Mouse (Mus musculus) E14TG2a.4 (cell line): Measurements from ENCODE around the gene Leo1.
"Not testable (repeated sequence)": the region's sequence is repeated elsewhere in the genome, so short reads cannot be mapped to it uniquely, and the experiment has no call there.

Experiments
- H3K27me3 ChIP-seq: 2 replicates; pipeline ENCODE4 v1.6.1; 2014; ENCODE audit warnings: low read length, control low read depth; ENCODE audit not compliant: insufficient read depth
- H3K36me3 ChIP-seq: 2 replicates; pipeline ENCODE4 v1.6.1; 2014; ENCODE audit warnings: low read length, control low read depth; ENCODE audit not compliant: insufficient read depth
- H3K4me1 ChIP-seq: replicated peaks from 2 replicates; pipeline ENCODE4 v1.6.1; 2014; ENCODE audit warnings: low read depth, low read length, control low read depth
- H3K4me3 ChIP-seq: replicated peaks from 2 replicates; pipeline ENCODE4 v1.5.1; 2014; ENCODE audit warnings: mild to moderate bottlenecking, low read length
- H3K9me3 ChIP-seq: 2 replicates; pipeline ENCODE4 v1.6.1; 2014; ENCODE audit warnings: low read length, control low read depth
- CTCF ChIP-seq: conservative IDR thresholded peaks from 2 replicates; pipeline ENCODE4 v1.5.1; 2014; ENCODE audit warnings: low read length
- NANOG ChIP-seq: IDR thresholded peaks from 2 replicates; pipeline ENCODE4 v1.6.1; 2014; ENCODE audit warnings: borderline replicate concordance, low read length, mixed read lengths
- POU5F1 ChIP-seq: IDR thresholded peaks from 2 replicates; pipeline ENCODE4 v1.6.1; 2014; ENCODE audit warnings: low read length, borderline replicate concordance

The Leo1 gene

GRCm38 (mm10) chr9:75444981-75445380 is 3.7 kb downstream of the Leo1 start:
- TF ChIP-seq POU5F1 (no peak), NANOG (no peak), CTCF (no peak)
- Histone ChIP-seq H3K9me3 (no peaks in the 10 kb centered on the region), H3K36me3 (peaks cover 58% of the 10 kb centered on the region), H3K27me3 (no peaks in the 10 kb centered on the region), H3K4me3 (no peak overlapping the region), H3K4me1 (peaks cover 41% of the 10 kb centered on the region)

- H3K9me3 ChIP-seq, H3K27me3 ChIP-seq, H3K4me3 ChIP-seq: not testable (repeated sequence)
- peak; percentile 9; the same call in 1 of the 2 replicates for TF ChIP-seq CTCF
- H3K36me3 ChIP-seq = peaks cover 69% of the 10 kb centered on the region
- H3K4me1 ChIP-seq = peaks cover 36% of the 10 kb centered on the region
Measured at GRCm38 (mm10) chr9:75446574-75446973, 5.2 kb downstream of the Leo1 start.

GRCm38 (mm10) chr9:75448021-75448420 is 6.7 kb downstream of the Leo1 start:
- peaks cover 84% of the 10 kb centered on the region for H3K36me3 ChIP-seq
- H3K27me3 ChIP-seq = no peaks in the 10 kb centered on the region
- no peak overlapping the region for H3K4me3 ChIP-seq
- H3K4me1 ChIP-seq = peaks cover 24% of the 10 kb centered on the region
- no peaks in the 10 kb centered on the region for H3K9me3 ChIP-seq
- no peak for TF ChIP-seq POU5F1
- TF ChIP-seq NANOG = no peak
- no peak for TF ChIP-seq CTCF

GRCm38 (mm10) chr9:75453994-75454393 is 12.7 kb downstream of the Leo1 start:
- Histone ChIP-seq H3K9me3 (no peaks in the 10 kb centered on the region), H3K4me1 (peaks cover 31% of the 10 kb centered on the region), H3K27me3 (no peaks in the 10 kb centered on the region), H3K4me3 (no peak overlapping the region), H3K36me3 (peaks cover 96% of the 10 kb centered on the region)
- no peak for TF ChIP-seq CTCF
- no peak for TF ChIP-seq POU5F1
- no peak for TF ChIP-seq NANOG

- Histone ChIP-seq H3K27me3 (no peaks in the 10 kb centered on the region), H3K4me3 (no peak overlapping the region), H3K9me3 (no peaks in the 10 kb centered on the region), H3K36me3 (peaks cover 98% of the 10 kb centered on the region), H3K4me1 (peaks cover 31% of the 10 kb centered on the region)
- TF ChIP-seq NANOG = no peak
- no peak for TF ChIP-seq POU5F1
- TF ChIP-seq CTCF = no peak
Measured at GRCm38 (mm10) chr9:75455684-75456083, 14.4 kb downstream of the Leo1 start.

GRCm38 (mm10) chr9:75463050-75463660 is 21.8 kb downstream of the Leo1 start:
- TF ChIP-seq CTCF = no peak
- 0 out of 2 replicates have a peak, but pooled peaks have one; percentile 14 for TF ChIP-seq NANOG
- peak; percentile 83; the same call in 1 of the 2 replicates for TF ChIP-seq POU5F1
- peaks cover 82% of the 10 kb centered on the region for H3K36me3 ChIP-seq
- no peaks in the 10 kb centered on the region for H3K9me3 ChIP-seq
- no peaks in the 10 kb centered on the region for H3K27me3 ChIP-seq
- peaks cover 61% of the 10 kb centered on the region for H3K4me1 ChIP-seq
- peak overlapping the region; percentile 43 for H3K4me3 ChIP-seq

GRCm38 (mm10) chr9:75465856-75466255 is 24.5 kb downstream of the Leo1 start:
- peaks cover 63% of the 10 kb centered on the region for H3K36me3 ChIP-seq
- no peak overlapping the region for H3K4me3 ChIP-seq
- no peaks in the 10 kb centered on the region for H3K9me3 ChIP-seq
- H3K4me1 ChIP-seq = peaks cover 64% of the 10 kb centered on the region
- TF ChIP-seq NANOG (no peak), CTCF (no peak), POU5F1 (no peak)
- H3K27me3 ChIP-seq = no peaks in the 10 kb centered on the region

GRCm38 (mm10) chr9:75466641-75467040 is 25.3 kb downstream of the Leo1 start:
- H3K27me3 ChIP-seq = no peaks in the 10 kb centered on the region
- no peak overlapping the region for H3K4me3 ChIP-seq
- H3K36me3 ChIP-seq = peaks cover 63% of the 10 kb centered on the region
- H3K4me1 ChIP-seq = peaks cover 59% of the 10 kb centered on the region
- no peaks in the 10 kb centered on the region for H3K9me3 ChIP-seq
- peak; percentile 41 for TF ChIP-seq CTCF
- TF ChIP-seq POU5F1 = no peak

- Histone ChIP-seq H3K36me3 (peaks cover 63% of the 10 kb centered on the region), H3K27me3 (no peaks in the 10 kb centered on the region), H3K4me1 (peaks cover 50% of the 10 kb centered on the region), H3K4me3 (no peak overlapping the region), H3K9me3 (no peaks in the 10 kb centered on the region)
- no peak for TF ChIP-seq NANOG
- peak; percentile 37 for TF ChIP-seq CTCF
- TF ChIP-seq POU5F1 = no peak
Measured at GRCm38 (mm10) chr9:75467581-75467980, 26.3 kb downstream of the Leo1 start.

- Histone ChIP-seq H3K4me1 (peaks cover 42% of the 10 kb centered on the region), H3K36me3 (peaks cover 67% of the 10 kb centered on the region), H3K9me3 (no peaks in the 10 kb centered on the region), H3K27me3 (no peaks in the 10 kb centered on the region), H3K4me3 (peak overlapping the region; percentile 83)
- peak; percentile 73 for TF ChIP-seq CTCF
- TF ChIP-seq NANOG = no peak
- TF ChIP-seq POU5F1 = no peak
Measured at GRCm38 (mm10) chr9:75468297-75468696, 27.0 kb downstream of the Leo1 start.
